15 mouse cellular contexts compared by ENCODE assay signal in genomic region chr4:54838794-54839193, GRCm38 (mm10).
DNase-seq lines count a peak whose midpoint lies in the region; ATAC-seq lines count a peak whose summit lies in the region.
"Had no signal": no experiment of that assay in that cellular context is flagged by ENCODE, and none has a peak within 500 bp of the region (broad histone marks: within the 10 kb centered on the region; RNA-seq: fewer than 3 reads in every experiment).

No protein-coding gene starts in this region.

- no peak for ATAC-seq in hindbrain, embryonic 14.5 days (ENCODE audit: low FRiP score)
- ATAC-seq in forebrain, embryonic 12.5 days (ENCODE audit: low FRiP score) = 0 out of 2 replicates have a peak, but pooled peaks have one; percentile 17
- peak; percentile 78; the same call in 1 of the 2 replicates for ATAC-seq in limb, embryonic 12.5 days (ENCODE audit: insufficient number of reproducible peaks, insufficient read depth, low FRiP score, low TSS enrichment, low read depth)

- H3K4me1 ChIP-seq in hindbrain, embryonic 10.5 days (replicated peaks) = peaks cover 11% of the 10 kb centered on the region
- H3K4me1 ChIP-seq in hindbrain, embryonic 14.5 days (replicated peaks; ENCODE audit: control insufficient read depth, insufficient read depth, low read length) = peaks cover 5% of the 10 kb centered on the region; the same call in 1 of the 2 replicates
- peaks cover 10% of the 10 kb centered on the region for H3K4me1 ChIP-seq in forebrain, embryonic 12.5 days
- H3K4me1 ChIP-seq in limb, embryonic 12.5 days (replicated peaks) = peaks cover 16% of the 10 kb centered on the region

- peak overlapping the region; percentile 53; the same call in 1 of the 2 replicates for H3K27ac ChIP-seq in hindbrain, embryonic 10.5 days
- H3K27ac ChIP-seq in hindbrain, embryonic 14.5 days = no peak overlapping the region
- no peak overlapping the region for H3K27ac ChIP-seq in forebrain, embryonic 12.5 days
- H3K27ac ChIP-seq in limb, embryonic 12.5 days = peak overlapping the region; percentile 57
- H3K27ac ChIP-seq: embryonic facial prominence, embryonic 13.5 days; left cerebral cortex, adult 2 months; liver, embryonic 14.5 days had no signal

- no peak for DNase-seq in hindbrain, embryonic 10.5 days (ENCODE audit: low spot score)
- DNase-seq in hindbrain, embryonic 14.5 days (ENCODE audit: low spot score) = no peak
- peak; percentile 8 for DNase-seq in R1 (ENCODE audit: low read depth, low spot score)
- DNase-seq in frontal cortex, postnatal 36 days (ENCODE audit: low spot score in 2 of 2) = no peak
- DNase-seq in layer of hippocampus, postnatal 14 days (ENCODE audit: low spot score in 2 of 2) = no peak
- DNase-seq in adrenal gland, adult 8-10 months = no peak
- DNase-seq: B cell, adult 2 months; heart, postnatal 36 days; lung, postnatal 14 days; right cerebral cortex, postnatal 4 days had no signal

- no peak overlapping the region for H3K4me3 ChIP-seq in hindbrain, embryonic 10.5 days
- no peak overlapping the region for H3K4me3 ChIP-seq in hindbrain, embryonic 14.5 days (replicated peaks; ENCODE audit: low read length)
- H3K4me3 ChIP-seq in forebrain, embryonic 12.5 days (replicated peaks) = no peak overlapping the region
- H3K4me3 ChIP-seq in limb, embryonic 12.5 days (replicated peaks) = no peak overlapping the region
- H3K4me3 ChIP-seq: embryonic facial prominence, embryonic 13.5 days; left cerebral cortex, adult 2 months had no signal

- no peaks in the 10 kb centered on the region for H3K36me3 ChIP-seq in hindbrain, embryonic 10.5 days
- H3K36me3 ChIP-seq in hindbrain, embryonic 14.5 days (replicated peaks; ENCODE audit: control insufficient read depth, insufficient read depth) = no peaks in the 10 kb centered on the region
- H3K36me3 ChIP-seq in forebrain, embryonic 12.5 days (replicated peaks) = no peaks in the 10 kb centered on the region
- no peaks in the 10 kb centered on the region for H3K36me3 ChIP-seq in limb, embryonic 12.5 days
- H3K36me3 ChIP-seq: embryonic facial prominence, embryonic 13.5 days had no signal

- H3K9ac ChIP-seq in hindbrain, embryonic 14.5 days = no peak overlapping the region
- no peak overlapping the region for H3K9ac ChIP-seq in forebrain, embryonic 12.5 days
- no peak overlapping the region for H3K9ac ChIP-seq in limb, embryonic 12.5 days (replicated peaks)
- H3K9ac ChIP-seq: embryonic facial prominence, embryonic 13.5 days; liver, embryonic 14.5 days had no signal

- H3K9me3 ChIP-seq in hindbrain, embryonic 10.5 days = no peaks in the 10 kb centered on the region
- no peaks in the 10 kb centered on the region for H3K9me3 ChIP-seq in hindbrain, embryonic 14.5 days (ENCODE audit: control insufficient read depth, low read length)
- no peaks in the 10 kb centered on the region for H3K9me3 ChIP-seq in forebrain, embryonic 12.5 days
- no peaks in the 10 kb centered on the region for H3K9me3 ChIP-seq in limb, embryonic 12.5 days
- H3K9me3 ChIP-seq: embryonic facial prominence, embryonic 13.5 days had no signal

- no peak overlapping the region for H3K4me2 ChIP-seq in hindbrain, embryonic 14.5 days (replicated peaks)
- no peak overlapping the region for H3K4me2 ChIP-seq in forebrain, embryonic 12.5 days
- no peak overlapping the region for H3K4me2 ChIP-seq in limb, embryonic 12.5 days
- H3K4me2 ChIP-seq: embryonic facial prominence, embryonic 13.5 days had no signal

- WGBS in hindbrain, embryonic 10.5 days = 46% methylated on average over 3 of the region's 3 CpGs
- 34% methylated on average over 3 of the region's 3 CpGs for WGBS in hindbrain, embryonic 14.5 days
- WGBS in forebrain, embryonic 12.5 days = 47% methylated on average over 3 of the region's 3 CpGs
- 9% methylated on average over 3 of the region's 3 CpGs for WGBS in limb, embryonic 12.5 days

- H3K27me3 ChIP-seq in hindbrain, embryonic 10.5 days (ENCODE audit: insufficient read depth, poor library complexity, severe bottlenecking) = no peaks in the 10 kb centered on the region
- H3K27me3 ChIP-seq in hindbrain, embryonic 14.5 days (ENCODE audit: control insufficient read depth, insufficient read depth, low read length) = no peaks in the 10 kb centered on the region
- H3K27me3 ChIP-seq in forebrain, embryonic 12.5 days = no peaks in the 10 kb centered on the region
- H3K27me3 ChIP-seq in limb, embryonic 12.5 days = no peaks in the 10 kb centered on the region
- H3K27me3 ChIP-seq: embryonic facial prominence, embryonic 13.5 days had no signal

Comparison
In these comparisons a context has a peak if more than half of its experiments do, and no peak if none do; other contexts are left out.
1. H3K27ac ChIP-seq: peak in hindbrain, embryonic 10.5 days (single experiment) and limb, embryonic 12.5 days (single experiment); none in hindbrain, embryonic 14.5 days (single experiment) and forebrain, embryonic 12.5 days (single experiment).